Mouse (Mus musculus) left cerebral cortex, postnatal 4 days (tissue): ENCODE results near the gene Sprr2d. TPM values are rescaled to one million over a fixed set of nuclear protein-coding genes. Genes with fewer than 3 reads are reported as not detected.

Experiments
- DNase-seq: peaks from one replicate; pipeline ENCODE4 v3.0.0-alpha.2; 2022
- intact Hi-C: fragments of 180-260 bp; cut with DNase I; formaldehyde crosslinking; loops from one replicate; pipeline ENCODE4 v1.15.1; 2025
- total RNA-seq, 2 experiments: library from RNA; stranded (reverse); gene quantifications; 2 replicates each; pipeline ENCODE4 v1.2.3; 2021

Sprr2d gene
- not detected for total RNA-seq

- intact Hi-C loops = no loop called here
- no peak for DNase-seq
These were observed at the start of gene Sprr2d for GRCm38 (mm10) chr3:92338840-92339239. Gene Sprr2d, plus strand, starts transcription at chr3:92339140.

- intact Hi-C loops = no loop called here
- DNase-seq = no peak
These were observed 31.5 kb upstream of the Sprr2d start for GRCm38 (mm10) chr3:92307406-92307805.

GRCm38 (mm10) chr3:92316320-92316719, 22.6 kb upstream of the Sprr2d start, which contains the start of gene Sprr2b:
Gene Sprr2b, plus strand, starts transcription at chr3:92316620.
- DNase-seq = no peak
- intact Hi-C loops = no loop called here

- DNase-seq = no peak
- intact Hi-C loops = no loop called here
These were observed 21.6 kb upstream of the Sprr2d start for GRCm38 (mm10) chr3:92317384-92317783.

- DNase-seq = no peak
- intact Hi-C loops = no loop called here
These were observed 2.7 kb upstream of the Sprr2d start for GRCm38 (mm10) chr3:92336278-92336677.

- no peak for DNase-seq
- intact Hi-C loops = no loop called here
These were observed 12.9 kb downstream of the Sprr2d start, which contains the start of gene Sprr2e for GRCm38 (mm10) chr3:92351843-92352242. Gene Sprr2e, plus strand, starts transcription at chr3:92352143.

GRCm38 (mm10) chr3:92361619-92362018, 22.7 kb downstream of the Sprr2d start:
- no peak for DNase-seq
- intact Hi-C loops = no loop called here

- intact Hi-C loops = no loop called here
- DNase-seq = no peak
These were observed 25.9 kb downstream of the Sprr2d start, which contains the start of gene Sprr2f for GRCm38 (mm10) chr3:92364887-92365286. Gene Sprr2f, plus strand, starts transcription at chr3:92365187.

- intact Hi-C loops = no loop called here
These were observed 34.7 kb downstream of the Sprr2d start for GRCm38 (mm10) chr3:92373613-92374012.

GRCm38 (mm10) chr3:92385385-92385784, 46.4 kb downstream of the Sprr2d start, which contains the start of gene Sprr2h:
Gene Sprr2h, plus strand, starts transcription at chr3:92385685.
- intact Hi-C loops = no loop called here
- no peak for DNase-seq

More at GRCm38 (mm10) chr3:92373613-92374012, 34.7 kb downstream of the Sprr2d start:
- DNase-seq = no peak

Other genes with a start within 250 kb of the Sprr2d start
- gene Prr9, start 215.2 kb upstream of the Sprr2d start, total RNA-seq = not detected
- not detected for gene Lelp1, start 196.4 kb upstream of the Sprr2d start, total RNA-seq
- gene Sprr2a1, start 123.3 kb upstream of the Sprr2d start, total RNA-seq = not detected
- gene Sprr2a2, start 123.2 kb upstream of the Sprr2d start, total RNA-seq = not detected
- not detected for gene Sprr2a3, start 53.7 kb upstream of the Sprr2d start, total RNA-seq
- gene Sprr2b, start 22.5 kb upstream of the Sprr2d start, total RNA-seq = not detected
- not detected for gene Sprr2e, start 13.0 kb downstream of the Sprr2d start, total RNA-seq
- gene Sprr2f, start 26.0 kb downstream of the Sprr2d start, total RNA-seq = not detected
- gene Sprr2h, start 46.5 kb downstream of the Sprr2d start, total RNA-seq = not detected
- gene Sprr2i, start 68.9 kb downstream of the Sprr2d start, total RNA-seq = not detected
- gene Sprr2j-ps, start 78.9 kb downstream of the Sprr2d start, total RNA-seq = not detected
- gene Gm9774, start 90.3 kb downstream of the Sprr2d start, total RNA-seq = 1 to 10 TPM; 2.9 to 3.4 TPM
- gene Sprr2k, start 93.4 kb downstream of the Sprr2d start, total RNA-seq = not detected
- not detected for gene Sprr1b, start 99.6 kb downstream of the Sprr2d start, total RNA-seq
- gene Sprr3, start 119.6 kb downstream of the Sprr2d start, total RNA-seq = not detected
- gene Sprr1a, start 146.8 kb downstream of the Sprr2d start, total RNA-seq = not detected
- gene Sprr4, start 161.4 kb downstream of the Sprr2d start, total RNA-seq = not detected
- not detected for gene 2310046K23Rik, start 195.4 kb downstream of the Sprr2d start, total RNA-seq
- gene Ivl, start 234.6 kb downstream of the Sprr2d start, total RNA-seq = not detected
- not detected for gene Smcp, start 249.9 kb downstream of the Sprr2d start, total RNA-seq